Mouse (Mus musculus): Measurements from ENCODE around the gene Pik3ap1.

GRCm38 (mm10) chr19:41332986-41333385 is 51.9 kb downstream of the Pik3ap1 start:
- TF ChIP-seq CTCF (IDR thresholded peaks at IDR 0.05; ENCODE audit: extremely low read depth, insufficient read length, insufficient replicate concordance, low read depth, low read length) (no peak), POLR2A (IDR thresholded peaks at IDR 0.05; ENCODE audit: low read depth, low read length) (no peak)

Data from small intestine, adult 2 months (tissue).